Mouse (Mus musculus) brain, embryonic 14.5 days (tissue): ENCODE measurements at regions not wholly inside any gene's neighbourhood (a gene's known extent, or its start where the extent isn't known, plus 50 kb on each side); places are given as distances from the start of the nearest gene placed in this dataset.
"Not testable (repeated sequence)": the region's sequence is repeated elsewhere in the genome, so short reads cannot be mapped to it uniquely, and the experiment has no call there.

ENCODE experiments used
- DNase-seq: peaks from one replicate; pipeline ENCODE4 v3.0.0-alpha.2; 2011; ENCODE audit warnings: low read depth
- CTCF ChIP-seq: fragments of 200-500 bp; IDR thresholded peaks from 2 replicates; pipeline ENCODE4 v1.5.1; 2012; ENCODE audit warnings: inconsistent platforms, mild to moderate bottlenecking, moderate library complexity, borderline replicate concordance; ENCODE audit not compliant: insufficient read depth, insufficient read length; ENCODE audit errors: extremely low read depth
- POLR2A ChIP-seq: fragments of 200-500 bp; IDR thresholded peaks from 2 replicates; pipeline ENCODE4 v1.6.1; 2012; ENCODE audit warnings: mild to moderate bottlenecking, inconsistent platforms, borderline replicate concordance; ENCODE audit not compliant: poor library complexity, insufficient read depth, insufficient read length, severe bottlenecking; ENCODE audit errors: extremely low read depth

DNA sequence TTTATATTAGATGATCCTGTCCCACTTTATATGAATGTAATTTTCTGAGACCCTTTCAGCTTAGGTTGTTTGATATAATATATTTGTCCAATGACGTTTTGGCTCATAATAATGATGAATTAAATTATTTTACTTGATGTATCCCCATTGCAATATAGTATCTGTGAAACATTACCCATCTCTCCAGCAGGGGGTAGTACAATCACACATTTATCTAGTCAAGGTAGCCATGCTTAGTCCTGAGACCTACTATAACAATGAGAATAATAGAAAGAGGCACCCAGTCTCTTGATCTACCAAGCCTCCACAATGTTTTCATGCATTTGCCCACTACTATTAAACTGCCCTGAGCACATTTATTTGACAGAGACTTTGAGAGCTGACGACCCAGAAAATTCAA is 665.9 kb upstream of the Tacstd2 start:
- TF ChIP-seq POLR2A (no peak), CTCF (no peak)
- DNase-seq, result peak; percentile 1

DNA sequence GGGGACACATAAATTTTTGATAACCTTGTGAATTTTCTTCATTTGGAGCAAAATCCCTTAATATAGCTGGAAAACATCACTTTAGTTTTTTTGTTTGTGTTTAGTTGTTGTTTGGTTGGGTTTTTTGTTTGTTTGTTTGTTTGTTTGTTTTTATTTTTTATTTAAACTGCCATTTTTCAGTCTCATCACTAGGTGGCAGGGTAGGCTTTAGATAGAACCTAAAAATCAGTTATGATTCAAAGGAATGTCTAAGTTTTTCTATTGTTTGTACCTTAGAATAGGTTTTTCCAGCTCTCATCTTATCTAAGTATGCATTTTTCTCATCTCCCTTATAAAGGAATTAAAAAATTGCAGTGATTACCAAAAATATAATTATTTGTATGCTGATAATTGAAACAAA is 662.4 kb upstream of the Tacstd2 start:
- no peak for DNase-seq

DNA sequence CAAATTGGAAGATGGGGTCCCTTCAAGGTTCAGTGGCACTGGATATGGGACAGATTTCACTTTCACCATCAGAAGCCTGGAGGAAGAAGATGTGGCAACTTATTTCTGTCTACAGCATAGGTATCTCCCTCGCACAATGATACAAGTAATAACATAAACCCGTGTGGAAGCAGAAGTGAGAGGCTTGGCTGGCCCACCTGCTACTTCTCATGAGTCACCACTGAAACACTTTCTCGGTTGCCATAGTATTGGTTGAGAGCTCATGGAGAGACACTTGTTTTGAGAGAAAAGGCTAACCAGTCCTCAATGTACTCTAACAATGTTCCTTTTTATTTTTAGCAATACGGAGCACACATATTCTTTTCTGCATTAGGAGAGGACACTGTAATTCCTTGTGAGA is 629.2 kb upstream of the Tacstd2 start:
- no peak for DNase-seq

More for the DNA sequence above, 662.4 kb upstream of the Tacstd2 start:
- TF ChIP-seq CTCF (no peak), POLR2A (no peak)

DNA sequence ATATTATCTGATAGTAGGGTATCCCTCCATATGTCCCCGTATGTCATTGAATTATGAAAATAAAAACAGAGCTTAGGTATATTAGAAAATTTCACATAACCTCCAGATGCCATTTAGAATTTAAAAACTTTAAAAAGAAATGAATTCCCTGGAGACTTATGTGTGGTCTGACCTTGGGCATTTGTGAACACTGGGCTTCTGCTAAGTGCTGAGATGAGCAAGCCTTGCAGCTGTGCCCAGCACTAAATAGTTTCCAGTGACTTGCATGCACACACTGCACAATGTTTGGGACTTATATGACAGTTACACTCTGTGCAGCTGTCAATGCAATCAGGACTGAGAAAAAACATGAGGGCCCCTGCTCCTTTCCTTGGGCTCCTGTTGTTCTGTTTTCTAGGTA is 628.5 kb upstream of the Tacstd2 start:
- not testable (repeated sequence) for DNase-seq

More for the DNA sequence above, 629.2 kb upstream of the Tacstd2 start:
- TF ChIP-seq CTCF (no peak), POLR2A (no peak)

DNA sequence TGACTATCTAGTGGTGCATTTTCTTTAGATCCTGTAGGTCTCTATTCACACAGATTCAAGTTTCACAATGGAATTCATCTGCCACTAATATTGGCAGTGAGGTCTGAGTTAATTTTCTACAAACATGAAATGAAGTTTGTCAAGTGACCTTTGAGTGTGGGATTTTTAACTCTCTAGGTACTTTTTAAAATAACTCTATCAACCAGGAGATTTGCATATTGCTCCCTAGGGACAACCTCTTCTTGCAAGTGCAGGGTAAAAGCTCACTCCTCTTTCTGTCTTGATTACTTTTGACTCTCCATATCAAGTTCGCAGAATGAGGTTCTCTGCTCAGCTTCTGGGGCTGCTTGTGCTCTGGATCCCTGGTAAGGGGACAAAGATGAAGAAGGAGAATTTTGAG is 616.0 kb upstream of the Tacstd2 start:
- TF ChIP-seq POLR2A (no peak), CTCF (no peak)
- no peak for DNase-seq

DNA sequence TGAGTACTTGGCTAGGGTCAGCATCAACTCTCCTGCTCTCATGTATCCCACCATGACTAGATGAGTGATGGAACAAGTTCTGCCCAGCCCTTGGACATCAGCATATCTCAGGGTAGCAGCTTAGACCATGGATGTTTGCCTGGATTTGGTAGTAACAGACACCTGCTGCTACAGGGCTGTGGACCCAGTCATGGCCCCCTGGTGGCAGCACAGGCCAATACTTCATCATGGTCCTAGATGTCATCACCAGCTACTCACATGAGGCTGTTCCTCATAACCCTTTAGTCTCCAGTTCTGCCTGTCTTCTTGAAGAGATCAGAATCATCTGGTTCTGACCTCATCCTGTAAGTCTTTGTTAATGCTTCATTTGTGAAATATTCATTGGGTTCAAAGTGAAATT is 566.9 kb upstream of the Tacstd2 start:
- no peak for TF ChIP-seq POLR2A
- TF ChIP-seq CTCF, result no peak
- DNase-seq, result no peak
